Mouse (Mus musculus) neural tube, embryonic 12.5 days (tissue): ENCODE measurements around the gene Btbd35f13. TPM values are rescaled to one million over a fixed set of nuclear protein-coding genes. Genes with fewer than 3 reads are reported as not detected.
"Not testable (repeated sequence)": the region's sequence is repeated elsewhere in the genome, so short reads cannot be mapped to it uniquely, and the experiment has no call there.

Experiments
- ATAC-seq: fragments of 200-750 bp; cut with Nextera tagmentation; 2 replicates; pipeline ENCODE4 v1.8.0; 2017; ENCODE audit warnings: low read depth, mild to moderate bottlenecking, moderate TSS enrichment, moderate library complexity; ENCODE audit not compliant: low FRiP score
- H3K27ac ChIP-seq: fragments of 300-500 bp; sonication (generic); 2 replicates; pipeline ENCODE4 v1.5.1; 2016
- H3K27me3 ChIP-seq: fragments of 300-500 bp; sonication (generic); replicated peaks from 2 replicates; pipeline ENCODE4 v1.6.1; 2016; ENCODE audit warnings: mild to moderate bottlenecking
- H3K36me3 ChIP-seq: fragments of 300-500 bp; sonication (generic); 2 replicates; pipeline ENCODE4 v1.6.1; 2016; ENCODE audit warnings: mild to moderate bottlenecking
- H3K4me1 ChIP-seq: fragments of 300-500 bp; sonication (generic); 2 replicates; pipeline ENCODE4 v1.6.1; 2016
- H3K4me2 ChIP-seq: fragments of 300-500 bp; sonication (generic); replicated peaks from 2 replicates; pipeline ENCODE4 v1.6.1; 2016; ENCODE audit warnings: mild to moderate bottlenecking
- H3K4me3 ChIP-seq: fragments of 300-500 bp; sonication (generic); 2 replicates; pipeline ENCODE4 v1.5.1; 2016
- H3K9ac ChIP-seq: fragments of 300-500 bp; sonication (generic); 2 replicates; pipeline ENCODE4 v1.6.1; 2016; ENCODE audit warnings: mild to moderate bottlenecking
- H3K9me3 ChIP-seq: fragments of 300-500 bp; sonication (generic); 2 replicates; pipeline ENCODE4 v1.6.1; 2016; ENCODE audit warnings: mild to moderate bottlenecking
- WGBS: fragments of 180-500 bp; shearing (Covaris S2); methylation state at CpG from one replicate; pipeline ENCODE4 v1.1.7; 2016; 5-methylcytosine and 5-hydroxymethylcytosine counted together
- polyA plus RNA-seq: library from polyadenylated mRNA; unstranded; fragments of >200 nt; fragmentation: Nextera tagmentation; extraction: Ambion mirVana; gene quantifications from 2 replicates; pipeline ENCODE4 v1.2.1, GENCODE M21; 2016

Gene Btbd35f13
- polyA plus RNA-seq, result not detected in 2 replicates

- not testable (repeated sequence) for H3K4me1 ChIP-seq, H3K9me3 ChIP-seq, H3K27ac ChIP-seq, ATAC-seq, H3K4me2 ChIP-seq, H3K9ac ChIP-seq, H3K4me3 ChIP-seq, H3K27me3 ChIP-seq, H3K36me3 ChIP-seq
- 60% methylated on average over 3 of the region's 3 CpGs for WGBS
These were observed at the start of gene Btbd35f13 for GRCm38 (mm10) chrX:33656872-33657271. Btbd35f13 (plus strand) TSS chrX:33657172.

DNA sequence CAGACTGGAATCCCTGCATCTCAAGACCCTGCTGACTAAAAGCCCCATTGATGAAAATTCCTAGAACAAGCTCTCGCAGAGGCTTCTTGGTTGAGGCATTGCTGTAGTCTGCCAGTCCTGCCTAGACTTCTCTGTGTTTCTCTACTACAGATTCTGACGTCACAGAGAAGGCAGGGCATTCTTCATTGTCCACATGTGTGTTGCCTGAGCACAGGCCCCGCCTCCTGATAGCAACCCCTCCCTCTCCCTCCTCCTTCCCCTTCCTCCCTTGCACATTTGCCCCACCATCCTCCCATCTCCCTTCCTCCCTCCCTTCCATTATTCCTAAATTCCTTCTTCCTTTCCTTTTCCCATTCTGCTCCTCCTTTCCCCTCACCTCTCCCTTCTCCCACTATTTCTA lies 45.3 kb downstream of the Btbd35f13 start, which contains the start of gene Btbd35f14:
Gene Btbd35f14 (minus strand): TSS at position 101 of the 400 bp plus-strand sequence.
- H3K4me1 ChIP-seq, H3K9ac ChIP-seq, H3K4me2 ChIP-seq, H3K27me3 ChIP-seq, H3K36me3 ChIP-seq, ATAC-seq, H3K4me3 ChIP-seq, H3K27ac ChIP-seq, H3K9me3 ChIP-seq: not testable (repeated sequence)
- no CpG with 5 or more reads among the region's 3 CpGs for WGBS

Other genes with a start within 250 kb of the Btbd35f13 start
- gene Btbd35f15, start 79.9 kb upstream of the Btbd35f13 start, polyA plus RNA-seq, result not detected in 2 replicates
- gene Btbd35f14, start 45.2 kb downstream of the Btbd35f13 start, polyA plus RNA-seq, result not detected in 2 replicates